Mouse (Mus musculus) cerebellum, postnatal 4 days (tissue): ENCODE measurements around the gene Slc26a10.
"Not testable (repeated sequence)": the region's sequence is repeated elsewhere in the genome, so short reads cannot be mapped to it uniquely, and the experiment has no call there.

Source experiments
- DNase-seq, 2 experiments: peaks; one replicate each; pipeline ENCODE4 v3.0.0; 2022; ENCODE audit warnings: low spot score in 2 of 2, mixed read lengths in 1 of 2

The Slc26a10 gene

GRCm38 (mm10) chr10:127198492-127198891, 18.0 kb upstream of the Slc26a10 start:
- DNase-seq, result no peak

GRCm38 (mm10) chr10:127197505-127198110, 17.2 kb upstream of the Slc26a10 start:
- DNase-seq, result no peak

- DNase-seq, result no peak
Measured at GRCm38 (mm10) chr10:127197104-127197503, 16.7 kb upstream of the Slc26a10 start.

- no peak for DNase-seq
Measured at GRCm38 (mm10) chr10:127196392-127196791, 15.9 kb upstream of the Slc26a10 start.

- DNase-seq, result peak in 1 of 2 experiments; percentile 49
Measured at GRCm38 (mm10) chr10:127195328-127196129, 15.1 kb upstream of the Slc26a10 start, which contains the start of gene Dtx3. Gene Dtx3 (minus strand): TSS chr10:127195728.

GRCm38 (mm10) chr10:127194428-127195327, 14.2 kb upstream of the Slc26a10 start:
- DNase-seq, result peak in 1 of 2 experiments; percentile 47

GRCm38 (mm10) chr10:127193011-127193410, 12.6 kb upstream of the Slc26a10 start:
- no peak for DNase-seq

- not testable (repeated sequence) for DNase-seq
Measured at GRCm38 (mm10) chr10:127192057-127192328, 11.5 kb upstream of the Slc26a10 start.

- no peak for DNase-seq
Measured at GRCm38 (mm10) chr10:127191191-127192056, 11.0 kb upstream of the Slc26a10 start.

- DNase-seq, result no peak
Measured at GRCm38 (mm10) chr10:127190398-127191190, 10.1 kb upstream of the Slc26a10 start.

- no peak for DNase-seq
Measured at GRCm38 (mm10) chr10:127189651-127190381, 9.4 kb upstream of the Slc26a10 start, which contains the start of gene Arhgef25. Gene Arhgef25 (minus strand): TSS chr10:127190083.

- no peak for DNase-seq
Measured at GRCm38 (mm10) chr10:127189116-127189650, 8.7 kb upstream of the Slc26a10 start.

- DNase-seq, result peak; percentile 31 to 75
Measured at GRCm38 (mm10) chr10:127188465-127189115, 8.1 kb upstream of the Slc26a10 start.

GRCm38 (mm10) chr10:127188079-127188453, 7.6 kb upstream of the Slc26a10 start:
- no peak for DNase-seq

- no peak for DNase-seq
Measured at GRCm38 (mm10) chr10:127187371-127188078, 7.1 kb upstream of the Slc26a10 start.

- DNase-seq, result no peak
Measured at GRCm38 (mm10) chr10:127186451-127186850, 6.0 kb upstream of the Slc26a10 start.

- no peak for DNase-seq
Measured at GRCm38 (mm10) chr10:127185506-127185905, 5.1 kb upstream of the Slc26a10 start.

GRCm38 (mm10) chr10:127185101-127185500, 4.7 kb upstream of the Slc26a10 start:
- DNase-seq, result no peak
